10 mouse cellular contexts compared by ENCODE assay signal in genomic region chrX:83674998-83675397, GRCm38 (mm10).
DNase-seq lines count a peak whose midpoint lies in the region; ATAC-seq lines count a peak whose summit lies in the region.
"Had no signal": no experiment of that assay in that cellular context is flagged by ENCODE, and none has a peak within 500 bp of the region (broad histone marks: within the 10 kb centered on the region; RNA-seq: fewer than 3 reads in every experiment).

No protein-coding gene starts in this region.

- no peak for ATAC-seq in midbrain, embryonic 16.5 days
- ATAC-seq in embryonic facial prominence, embryonic 11.5 days (replicated peaks; ENCODE audit: insufficient number of reproducible peaks, low FRiP score, low TSS enrichment, low read depth): no peak

- H3K4me2 ChIP-seq in midbrain, embryonic 16.5 days (ENCODE audit: low read length): no peak overlapping the region
- H3K4me2 ChIP-seq in embryonic facial prominence, embryonic 11.5 days (ENCODE audit: low read depth, low read length): no peak overlapping the region
- H3K4me2 ChIP-seq: limb, embryonic 15.5 days had no signal

- no peak overlapping the region for H3K27ac ChIP-seq in midbrain, embryonic 10.5 days (replicated peaks)
- H3K27ac ChIP-seq in midbrain, embryonic 16.5 days (ENCODE audit: low read length): no peak overlapping the region
- H3K27ac ChIP-seq in embryonic facial prominence, embryonic 11.5 days (replicated peaks; ENCODE audit: low read depth, low read length): no peak overlapping the region
- H3K27ac ChIP-seq: limb, embryonic 15.5 days had no signal

- H3K4me1 ChIP-seq in midbrain, embryonic 10.5 days: no peaks in the 10 kb centered on the region
- H3K4me1 ChIP-seq in midbrain, embryonic 16.5 days (ENCODE audit: control insufficient read depth, insufficient read depth, low read length): no peaks in the 10 kb centered on the region
- H3K4me1 ChIP-seq in embryonic facial prominence, embryonic 11.5 days (ENCODE audit: control insufficient read depth, insufficient read depth, low read length): no peaks in the 10 kb centered on the region
- H3K4me1 ChIP-seq: limb, embryonic 15.5 days had no signal

- WGBS in midbrain, embryonic 10.5 days: 72% methylated on average over 1 of the region's 1 CpGs
- 90% methylated on average over 1 of the region's 1 CpGs for WGBS in midbrain, embryonic 16.5 days
- 33% methylated on average over 1 of the region's 1 CpGs for WGBS in embryonic facial prominence, embryonic 11.5 days

- H3K27me3 ChIP-seq in midbrain, embryonic 10.5 days (ENCODE audit: low read depth, poor library complexity, severe bottlenecking): no peaks in the 10 kb centered on the region
- H3K27me3 ChIP-seq in midbrain, embryonic 16.5 days (ENCODE audit: control insufficient read depth, insufficient read depth, low read depth, low read length): no peaks in the 10 kb centered on the region
- no peaks in the 10 kb centered on the region for H3K27me3 ChIP-seq in embryonic facial prominence, embryonic 11.5 days (ENCODE audit: control insufficient read depth, insufficient read depth, low read length)
- H3K27me3 ChIP-seq: limb, embryonic 15.5 days had no signal

- H3K9ac ChIP-seq in midbrain, embryonic 16.5 days (ENCODE audit: low read depth, low read length): no peak overlapping the region
- H3K9ac ChIP-seq in embryonic facial prominence, embryonic 11.5 days (replicated peaks; ENCODE audit: low read length): no peak overlapping the region
- H3K9ac ChIP-seq: limb, embryonic 15.5 days had no signal

- no peak overlapping the region for H3K4me3 ChIP-seq in midbrain, embryonic 10.5 days
- H3K4me3 ChIP-seq in midbrain, embryonic 16.5 days (ENCODE audit: low read depth, low read length): no peak overlapping the region
- no peak overlapping the region for H3K4me3 ChIP-seq in embryonic facial prominence, embryonic 11.5 days (ENCODE audit: low read depth, low read length)
- H3K4me3 ChIP-seq: limb, embryonic 15.5 days had no signal

- DNase-seq in midbrain, embryonic 10.5 days (ENCODE audit: low spot score): peak; percentile 14
- peak; percentile 4 for DNase-seq in embryonic facial prominence, embryonic 11.5 days (ENCODE audit: low spot score)
- peak; percentile 48 for DNase-seq in kidney, postnatal 14 days
- peak; percentile 66 for DNase-seq in lung, postnatal 36 days
- no peak for DNase-seq in urinary bladder, postnatal 14 days (ENCODE audit: low spot score)
- DNase-seq in layer of hippocampus, adult 9-10 months (ENCODE audit: low spot score): no peak
- no peak for DNase-seq in thymus, postnatal 4 days
- DNase-seq: cerebellum, postnatal 25 days had no signal

- no peaks in the 10 kb centered on the region for H3K36me3 ChIP-seq in midbrain, embryonic 10.5 days
- H3K36me3 ChIP-seq in midbrain, embryonic 16.5 days (ENCODE audit: control insufficient read depth, insufficient read depth, low read length): no peaks in the 10 kb centered on the region
- H3K36me3 ChIP-seq in embryonic facial prominence, embryonic 11.5 days (replicated peaks; ENCODE audit: control insufficient read depth, insufficient read depth, low read depth, low read length): no peaks in the 10 kb centered on the region
- H3K36me3 ChIP-seq: limb, embryonic 15.5 days had no signal

- H3K9me3 ChIP-seq in midbrain, embryonic 10.5 days (replicated peaks): no peaks in the 10 kb centered on the region
- no peaks in the 10 kb centered on the region for H3K9me3 ChIP-seq in midbrain, embryonic 16.5 days (replicated peaks; ENCODE audit: control insufficient read depth, low read length, poor library complexity, severe bottlenecking)
- no peaks in the 10 kb centered on the region for H3K9me3 ChIP-seq in embryonic facial prominence, embryonic 11.5 days (replicated peaks; ENCODE audit: control insufficient read depth, low read length)
- H3K9me3 ChIP-seq: limb, embryonic 15.5 days had no signal

Comparison
In these comparisons a context has a peak if more than half of its experiments do, and no peak if none do; other contexts are left out.
1. DNase-seq: peak in midbrain, embryonic 10.5 days (single experiment), embryonic facial prominence, embryonic 11.5 days (single experiment), kidney, postnatal 14 days (single experiment) and lung, postnatal 36 days (single experiment); none in urinary bladder, postnatal 14 days (single experiment), layer of hippocampus, adult 9-10 months (single experiment) and thymus, postnatal 4 days (single experiment).